Mouse (Mus musculus): Measurements from ENCODE around the gene U90926. TPM values are rescaled to one million over a fixed set of nuclear protein-coding genes. Genes with fewer than 3 reads are reported as not detected.

U90926 gene
- total RNA-seq (2023), result not detected

DNA sequence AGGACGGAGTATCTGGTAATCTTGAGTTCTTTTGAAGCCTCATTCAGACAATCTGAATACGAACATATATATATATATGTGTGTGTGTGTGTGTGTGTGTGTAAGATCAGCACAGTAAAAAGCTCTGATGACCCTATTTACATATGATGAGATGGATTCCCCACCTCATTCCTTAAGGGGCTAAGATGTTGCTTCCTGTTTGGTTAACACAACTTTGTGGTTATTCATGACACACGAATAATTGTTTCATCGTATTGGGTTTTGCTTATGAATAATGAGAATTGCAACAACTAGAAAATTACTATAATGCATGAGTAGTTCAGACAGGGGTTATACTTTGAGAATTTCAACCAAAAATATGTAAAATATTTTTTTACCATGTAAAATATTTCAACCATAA lies at the start of gene U90926:
Gene U90926 (minus strand): TSS at position 101 of the 400 bp plus-strand sequence.

DNA sequence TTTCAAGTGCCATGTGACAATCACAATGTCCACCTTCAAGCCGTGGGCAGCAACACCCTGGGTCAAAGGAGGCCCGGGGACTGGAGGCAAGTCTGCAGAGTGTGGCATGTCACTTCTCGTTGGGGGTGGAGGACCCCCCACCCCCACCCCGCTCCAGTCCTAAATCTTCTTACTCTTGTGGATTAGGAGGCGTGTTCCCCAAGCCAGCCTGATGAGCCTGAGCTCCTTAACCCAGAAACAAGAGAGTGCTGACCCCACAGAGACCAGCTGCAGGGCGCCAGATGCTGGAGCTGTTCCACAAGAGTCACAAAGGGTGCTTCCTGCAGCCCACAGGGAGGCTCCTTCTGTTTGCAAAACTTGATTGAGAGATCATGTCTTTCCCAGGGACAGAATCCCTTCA lies 41.0 kb upstream of the U90926 start, which contains the start of gene Ppef2:
Gene Ppef2 (minus strand): TSS at position 61 of the 400 bp plus-strand sequence.

Other genes with a start within 250 kb of the U90926 start
- not detected for gene Odaph, start 227.9 kb downstream of the U90926 start, total RNA-seq (2023)
- 1 to 10 TPM in 1 of 2 experiments, under 1 TPM in 1; 0.51 to 1.1 TPM for gene Cdkl2, start 171.5 kb downstream of the U90926 start, total RNA-seq (2023)
- 10 to 100 TPM; 54.4 to 68.7 TPM for gene G3bp2, start 131.7 kb downstream of the U90926 start, total RNA-seq (2023)
- 10 to 100 TPM; 39.7 to 43.8 TPM for gene Uso1, start 77.5 kb downstream of the U90926 start, total RNA-seq (2023)
- gene Ppef2, start 40.9 kb upstream of the U90926 start, total RNA-seq (2023), result under 1 TPM; 0.36 to 0.99 TPM
- 10 to 100 TPM; 68.8 to 99.2 TPM for gene Naaa, start 62.8 kb upstream of the U90926 start, total RNA-seq (2023)
- 10 to 100 TPM; 20.9 to 26.8 TPM for gene Sdad1, start 95.1 kb upstream of the U90926 start, total RNA-seq (2023)
- 1 to 10 TPM in 1 of 2 experiments, under 1 TPM in 1; 0.22 to 1.3 TPM for gene Cxcl9, start 112.7 kb upstream of the U90926 start, total RNA-seq (2023)
- not detected for gene Art3, start 116.4 kb upstream of the U90926 start, total RNA-seq (2023)
- gene Cxcl10, start 133.5 kb upstream of the U90926 start, total RNA-seq (2023), result 1 to 10 TPM; 3.0 to 3.2 TPM
- 10 to 100 TPM; 30.5 to 34.3 TPM for gene Nup54, start 219.8 kb upstream of the U90926 start, total RNA-seq (2023)

Measured in neutrophil, adult 59 days (primary cell).